Mouse (Mus musculus) NIH3T3 (cell line): ENCODE results near the gene Adgrl3.

ENCODE experiments used
- DNase-seq: peaks from one replicate; pipeline ENCODE4 v3.0.0-alpha.2; 2012; ENCODE audit warnings: low read depth

Adgrl3 gene

GRCm38 (mm10) chr5:81248724-81249123 is 228.8 kb downstream of the Adgrl3 start:
- DNase-seq, result no peak

GRCm38 (mm10) chr5:81256091-81256490 is 236.2 kb downstream of the Adgrl3 start:
- no peak for DNase-seq

DNA sequence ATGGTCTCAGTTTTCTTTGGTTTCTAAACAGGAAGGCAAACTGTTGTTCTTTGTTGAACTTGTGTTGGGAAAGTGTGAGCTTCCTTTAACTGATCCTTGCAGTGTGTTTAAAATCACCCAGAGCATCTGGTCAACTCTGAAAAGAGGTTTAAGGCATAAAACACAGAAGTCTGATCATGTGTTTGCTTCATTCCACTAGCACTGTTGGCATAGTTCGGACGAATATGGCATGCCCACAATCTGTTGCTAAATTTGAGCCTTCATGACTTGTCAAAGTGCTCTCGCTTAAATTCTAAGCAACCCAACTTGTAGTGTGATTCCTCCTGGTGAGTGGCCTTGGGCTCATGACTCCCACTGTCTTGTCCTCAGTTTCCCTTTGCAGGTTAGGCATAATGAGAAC is 249.8 kb downstream of the Adgrl3 start:
- DNase-seq, result no peak

GRCm38 (mm10) chr5:81275346-81276047 is 255.6 kb downstream of the Adgrl3 start:
- DNase-seq, result peak; percentile 72

DNA sequence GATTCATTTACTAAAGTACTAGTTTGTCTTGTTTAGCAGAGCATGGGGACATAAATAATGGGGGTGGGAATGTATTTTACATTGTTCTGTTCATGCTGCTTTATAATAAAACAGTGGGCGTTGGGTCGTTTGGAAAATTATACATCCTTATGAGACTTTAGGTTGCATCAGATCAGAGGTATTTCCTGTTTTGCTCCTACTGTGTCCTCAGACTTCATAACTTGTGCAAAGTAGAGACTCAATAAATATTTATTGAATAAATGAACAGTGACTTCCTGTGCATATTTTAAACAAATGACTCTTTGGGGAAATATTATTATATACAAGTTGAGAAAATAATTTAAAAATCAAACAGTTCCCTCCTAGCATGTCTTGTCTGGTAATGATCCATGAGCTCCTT is 259.3 kb downstream of the Adgrl3 start:
- DNase-seq, result no peak

DNA sequence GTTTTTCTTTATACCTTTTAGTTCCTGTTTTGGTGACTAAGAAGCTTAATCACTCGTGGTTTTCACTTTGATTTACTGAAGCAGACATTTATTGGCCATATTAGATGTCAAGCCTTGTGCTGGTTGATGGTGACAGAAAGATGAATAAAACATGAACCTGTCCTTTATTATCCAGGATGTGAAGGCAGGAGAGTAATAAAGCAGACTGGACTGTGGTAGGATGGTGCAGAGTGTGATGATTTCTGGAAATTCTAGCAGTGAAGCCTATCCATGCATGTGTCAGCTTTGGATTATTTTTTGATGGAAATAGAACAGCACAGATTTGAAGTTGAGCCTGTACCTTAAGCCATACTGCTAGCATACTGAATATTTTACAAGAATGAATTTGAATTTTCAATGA is 265.7 kb downstream of the Adgrl3 start:
- DNase-seq, result no peak

DNA sequence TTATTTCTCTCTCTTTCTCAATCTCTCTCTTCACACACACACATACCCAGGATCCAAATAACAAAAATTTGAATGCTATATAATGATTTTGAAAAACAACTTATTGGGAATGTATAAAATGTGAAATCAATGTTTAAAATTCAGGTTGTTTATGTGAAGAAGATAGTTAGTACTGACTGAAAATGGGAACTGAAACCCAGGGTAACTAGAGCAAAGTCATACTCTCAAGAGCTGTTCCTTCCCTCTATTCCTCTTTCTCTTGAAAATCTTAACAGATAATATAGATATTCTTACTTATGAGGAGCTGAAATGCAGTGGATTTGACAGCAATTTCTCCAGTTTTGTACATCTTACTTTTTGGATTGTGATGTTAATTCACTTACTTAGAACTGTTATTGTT is 281.9 kb downstream of the Adgrl3 start:
- DNase-seq, result no peak

DNA sequence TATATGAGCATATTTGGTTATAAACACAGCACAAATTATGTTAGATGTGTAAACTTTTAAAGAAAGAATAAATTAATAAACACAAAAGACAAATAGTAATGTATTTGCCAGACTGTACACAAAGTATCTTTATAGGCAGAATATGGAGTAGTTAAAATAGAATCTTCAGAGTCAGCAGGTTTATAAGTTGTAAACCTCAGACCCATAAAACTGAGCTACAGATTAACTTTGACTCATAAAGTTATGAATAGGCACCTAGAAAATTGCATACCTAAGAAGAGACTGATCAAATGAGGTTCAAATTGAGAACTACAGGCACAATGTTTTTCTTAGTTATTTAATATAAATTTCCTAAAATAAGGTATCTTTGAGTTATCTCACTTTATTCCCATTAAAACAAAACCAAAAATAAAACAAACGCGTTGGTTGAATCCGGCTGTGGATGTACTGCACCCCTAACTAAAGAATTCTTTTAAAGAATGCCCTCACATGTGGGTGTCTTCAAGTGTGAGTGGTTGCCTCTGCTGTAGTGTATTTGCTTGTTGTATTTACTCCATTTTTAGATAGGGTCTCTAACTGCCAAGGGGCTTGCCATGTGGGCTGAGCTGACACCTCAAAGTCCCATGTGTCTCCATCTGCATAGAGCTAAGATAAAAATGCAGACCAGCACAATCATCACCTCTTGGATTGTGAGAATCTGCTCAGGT is 297.6 kb downstream of the Adgrl3 start:
- DNase-seq, result no peak

DNA sequence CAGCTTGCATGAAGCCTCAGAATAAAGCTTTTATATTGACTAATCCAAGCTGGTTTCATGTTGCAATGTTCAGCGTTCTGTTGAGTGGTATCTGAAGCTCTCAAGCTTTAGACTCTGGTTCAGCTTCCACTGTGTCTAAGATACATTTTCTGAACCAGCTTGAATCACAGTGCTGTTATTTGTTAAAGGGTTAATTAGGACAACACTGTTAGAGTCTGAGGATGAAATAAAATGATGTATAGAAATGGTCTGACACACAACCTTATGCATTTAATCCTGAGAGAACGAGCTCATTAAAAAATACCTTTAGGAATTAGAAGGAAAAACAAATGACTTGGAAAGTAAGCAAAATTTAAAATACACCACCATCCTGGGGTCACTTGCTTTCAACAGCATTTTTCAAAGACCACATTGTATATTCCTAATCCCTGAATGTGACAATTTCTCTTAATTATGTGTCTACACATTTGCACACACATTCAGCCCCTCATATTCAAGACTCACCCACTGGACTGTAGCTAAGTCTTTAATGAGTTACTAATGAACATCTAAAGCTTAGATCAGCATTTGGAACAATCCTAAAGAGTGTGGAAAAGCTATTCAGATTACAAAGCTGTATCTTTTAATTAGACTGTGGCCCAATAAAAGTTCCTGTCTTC is 301.5 kb downstream of the Adgrl3 start:
- no peak for DNase-seq

DNA sequence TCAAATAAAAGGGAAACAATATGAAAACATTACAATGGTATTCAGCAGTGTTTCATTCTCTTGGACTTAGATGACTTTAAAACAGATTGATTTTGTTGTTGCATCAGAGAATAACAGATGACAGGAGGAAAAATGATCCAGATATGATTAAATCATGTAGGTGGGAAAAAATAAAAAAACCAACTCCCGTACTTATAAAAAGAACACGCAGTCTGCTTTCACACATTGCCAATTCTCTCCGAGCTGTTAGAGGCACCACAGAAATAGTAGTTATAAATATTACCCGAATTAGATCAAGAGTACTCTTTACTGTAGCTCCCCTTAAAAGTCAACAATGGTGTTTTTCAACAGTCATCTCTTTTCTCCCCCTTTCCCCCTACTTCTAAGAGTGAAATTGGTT is 302.1 kb downstream of the Adgrl3 start:
- no peak for DNase-seq

DNA sequence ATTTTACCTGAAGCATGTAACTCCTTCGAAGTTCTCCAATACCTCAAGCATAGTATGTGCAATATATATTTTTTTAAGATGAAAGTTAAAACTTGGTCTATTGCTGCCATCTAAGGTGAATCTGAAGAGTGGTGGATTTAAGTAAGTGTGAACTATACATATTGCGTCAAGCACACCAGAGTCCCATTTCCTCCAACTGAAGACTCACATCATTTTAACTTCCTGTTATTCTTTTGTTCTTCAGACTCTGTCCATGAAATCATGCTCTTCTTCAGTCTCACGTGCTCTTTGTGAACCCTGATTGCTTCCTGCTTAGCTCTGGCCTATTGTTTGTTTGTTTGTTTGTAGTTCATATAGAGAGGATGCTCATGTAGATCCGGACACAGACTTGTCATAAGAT is 307.0 kb downstream of the Adgrl3 start:
- no peak for DNase-seq

DNA sequence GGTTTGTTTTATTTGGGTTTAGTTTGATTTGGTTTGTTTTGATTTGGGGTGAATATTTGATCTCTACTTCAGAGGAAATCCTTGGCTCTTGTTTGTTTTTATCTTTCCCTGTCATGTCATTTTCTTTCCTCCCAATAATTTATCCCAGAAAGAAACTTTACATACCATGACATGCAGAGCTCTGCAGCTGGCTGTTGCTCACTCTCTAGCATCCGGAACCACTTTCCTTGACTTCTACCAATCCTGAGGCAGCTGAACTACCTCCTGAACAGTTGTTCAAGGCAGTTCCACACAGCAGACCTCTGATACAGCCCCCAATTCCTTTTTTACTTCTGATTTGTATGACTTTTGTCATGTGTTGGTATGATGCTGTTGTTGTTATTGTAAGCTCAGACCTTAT is 307.5 kb downstream of the Adgrl3 start:
- no peak for DNase-seq

DNA sequence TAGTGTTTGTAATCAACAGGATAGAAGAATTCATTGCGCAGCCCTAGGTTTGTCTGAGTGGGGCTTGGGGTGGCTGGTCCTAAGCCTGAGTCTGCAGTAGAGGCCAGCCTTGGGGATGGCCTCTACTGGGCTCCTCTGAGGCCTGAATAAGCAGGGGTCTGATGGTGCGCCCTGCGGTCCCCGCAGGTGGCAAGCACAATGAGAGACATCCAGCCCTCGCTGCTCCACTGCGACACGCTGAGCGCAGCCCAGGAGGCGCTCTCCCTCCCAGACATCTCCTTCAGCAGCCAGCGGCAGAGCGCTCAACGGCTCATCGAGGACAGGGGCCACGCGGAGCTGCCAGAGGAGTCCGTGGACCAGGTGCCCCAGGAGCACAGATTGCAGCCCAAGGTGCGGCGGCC is 309.6 kb downstream of the Adgrl3 start:
- DNase-seq, result no peak

- no peak for DNase-seq
Observed at GRCm38 (mm10) chr5:81344330-81344729, 324.4 kb downstream of the Adgrl3 start.

DNA sequence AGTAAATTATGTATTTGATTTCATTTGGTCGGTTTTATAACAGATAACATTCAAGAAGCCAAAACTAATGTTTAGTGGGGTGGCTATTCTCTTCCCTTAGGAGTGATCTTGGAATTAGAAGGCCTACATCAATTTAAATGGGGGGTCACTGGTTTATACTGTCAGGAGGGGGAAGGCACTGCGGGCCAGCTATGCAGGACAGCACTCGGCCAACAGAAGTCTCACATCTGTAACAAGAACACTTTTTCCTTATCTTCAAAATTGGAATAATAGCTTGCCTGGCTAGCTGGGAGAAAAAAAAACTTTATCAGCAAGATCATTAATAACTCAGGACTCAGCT is 325.1 kb downstream of the Adgrl3 start:
- DNase-seq, result no peak

GRCm38 (mm10) chr5:81345436-81346131 is 325.6 kb downstream of the Adgrl3 start:
- no peak for DNase-seq

DNA sequence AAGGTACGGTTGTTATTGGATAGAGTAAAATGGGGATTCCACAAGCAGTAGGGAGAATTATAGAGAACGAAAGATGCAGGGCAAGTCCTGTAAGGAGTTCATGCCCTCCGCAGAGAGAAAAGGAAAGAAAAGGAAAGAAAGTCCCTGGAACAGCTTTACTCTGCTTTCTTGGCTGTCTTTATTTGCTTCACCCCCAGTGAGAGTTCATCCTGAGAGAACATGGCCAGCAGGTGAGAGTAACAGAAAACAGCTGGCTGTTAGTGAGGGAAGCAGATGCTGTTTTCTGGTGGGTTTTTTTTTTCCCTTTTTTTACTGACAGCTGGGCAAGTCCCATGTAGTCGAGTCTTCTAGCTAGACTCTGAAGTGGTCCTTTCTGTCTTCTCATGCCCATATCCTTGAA is 327.6 kb downstream of the Adgrl3 start:
- DNase-seq, result no peak

DNA sequence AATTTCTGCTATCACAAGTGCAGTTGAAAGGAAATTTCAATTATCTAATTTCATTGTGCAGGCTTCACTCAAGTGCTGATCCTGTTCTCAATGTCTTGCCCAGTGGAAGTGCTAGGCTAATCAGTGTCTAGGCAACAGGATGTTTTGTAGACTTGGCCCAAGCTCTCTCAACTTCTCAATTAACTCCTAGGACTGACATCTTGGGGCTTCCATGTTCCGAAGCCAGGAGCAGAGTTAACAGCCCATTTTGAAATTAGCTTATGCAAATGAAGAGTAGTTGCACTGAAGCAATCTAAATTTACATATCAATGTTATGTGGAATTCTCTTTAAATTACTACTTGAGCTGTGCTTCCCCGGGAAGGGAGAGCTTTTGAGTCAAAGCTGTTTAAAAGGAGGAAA is 339.6 kb downstream of the Adgrl3 start:
- DNase-seq, result no peak

DNA sequence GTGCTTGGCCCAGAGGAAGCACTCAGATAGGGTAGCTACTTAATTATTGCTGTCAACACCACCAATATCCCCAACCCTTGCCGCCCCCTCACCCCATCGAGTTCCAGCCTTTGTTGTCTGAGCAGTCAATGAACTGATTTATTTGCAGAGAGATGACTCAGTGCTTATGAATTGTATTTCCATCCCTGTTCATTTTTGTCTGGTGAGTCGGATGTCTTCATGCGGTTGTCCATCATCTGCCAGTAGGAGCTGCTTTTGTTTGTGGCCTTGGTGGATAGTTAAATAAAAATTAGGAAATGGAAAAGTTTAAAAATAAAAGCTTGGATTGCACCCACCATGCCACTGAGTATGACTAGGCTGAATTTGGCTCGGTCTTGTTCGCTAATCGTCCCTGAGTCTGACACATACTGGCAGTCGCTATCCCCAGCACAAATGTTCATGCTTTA is 344.3 kb downstream of the Adgrl3 start:
- peak; percentile 81 for DNase-seq

DNA sequence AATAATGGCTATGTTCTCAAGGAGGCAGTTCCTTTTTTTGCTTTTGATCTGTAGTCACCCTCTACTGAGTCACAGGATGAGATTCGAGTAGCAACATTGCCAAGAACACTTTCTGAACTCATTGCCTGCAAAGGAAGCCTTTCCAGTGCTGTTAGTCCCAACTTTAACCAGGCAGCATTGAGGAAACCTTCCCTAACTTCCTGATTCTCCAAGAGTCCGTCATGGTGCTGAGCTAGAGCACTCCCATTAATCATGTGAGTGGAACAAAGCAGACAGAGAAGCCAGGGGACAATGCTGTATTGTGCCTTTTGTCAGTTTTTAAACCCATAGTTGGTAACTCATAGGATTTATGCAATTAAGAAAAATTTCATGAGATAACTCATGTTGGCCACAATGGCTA is 345.3 kb downstream of the Adgrl3 start:
- peak; percentile 39 for DNase-seq

DNA sequence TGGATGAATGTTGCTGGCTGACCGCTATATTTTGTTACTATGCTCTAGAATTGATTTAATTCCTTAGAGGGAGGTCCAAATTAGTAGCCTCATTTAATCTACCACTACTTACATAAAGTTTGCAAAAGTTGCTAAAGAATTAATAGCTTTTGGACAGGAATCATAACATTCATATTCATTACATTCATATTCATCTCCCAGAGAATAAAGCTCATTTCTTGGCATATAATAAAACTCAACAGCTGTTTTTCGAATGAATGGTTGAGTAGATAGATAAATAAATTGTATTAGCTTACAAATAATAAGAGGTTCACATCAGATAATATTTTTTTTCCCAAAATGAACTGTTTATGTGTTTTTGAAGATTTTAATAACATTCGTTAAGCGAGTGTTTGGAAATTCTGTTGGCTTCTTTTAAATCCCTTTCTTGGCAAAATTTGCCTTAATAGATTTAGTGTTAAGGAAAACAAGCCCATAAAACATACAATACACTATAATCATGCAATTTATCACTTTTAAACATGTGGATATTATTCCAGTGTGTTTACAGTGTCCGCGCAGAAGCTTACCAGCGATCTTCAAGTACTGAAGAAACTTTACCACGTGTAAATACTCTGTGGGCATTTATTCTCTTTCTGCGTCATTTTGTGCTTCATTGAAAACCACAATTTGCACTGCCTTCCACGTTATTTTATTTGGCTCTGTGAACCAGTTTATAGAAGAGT is 350.4 kb downstream of the Adgrl3 start:
- no peak for DNase-seq

DNA sequence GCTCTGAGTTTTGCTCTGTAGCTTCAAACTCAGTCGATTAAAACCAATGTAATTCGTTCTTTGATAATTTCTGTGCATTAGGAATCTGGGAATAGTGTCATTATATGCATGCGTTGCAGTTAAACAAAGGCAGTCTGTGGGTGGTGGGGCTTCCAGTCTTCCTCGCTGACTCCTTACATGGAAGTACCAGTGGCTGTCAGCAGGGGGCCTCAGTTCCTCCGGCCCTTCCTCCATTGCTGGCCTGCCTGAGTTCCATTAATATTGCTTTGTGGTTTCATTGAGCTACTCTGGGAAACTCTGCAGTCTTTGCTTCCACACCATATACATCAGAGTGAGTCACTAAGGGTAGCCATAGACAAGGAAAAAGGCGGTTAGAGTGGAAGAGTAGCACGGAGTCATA is 356.1 kb downstream of the Adgrl3 start:
- DNase-seq, result no peak
